Mouse (Mus musculus) forebrain, embryonic 13.5 days (tissue): ENCODE data around the gene Kifc3. TPM values are rescaled to one million over a fixed set of nuclear protein-coding genes. Genes with fewer than 3 reads are reported as not detected.

Experiments used
- ATAC-seq: fragments of 200-750 bp; cut with Nextera tagmentation; 2 replicates; pipeline ENCODE4 v1.8.0; 2017
- H3K27ac ChIP-seq: fragments of 300-500 bp; sonication (generic); 2 replicates; pipeline ENCODE4 v1.5.1; 2015; ENCODE audit warnings: inconsistent platforms, mild to moderate bottlenecking, moderate library complexity
- H3K27me3 ChIP-seq: fragments of 300-500 bp; sonication (generic); 2 replicates; pipeline ENCODE4 v1.6.1; 2015; ENCODE audit warnings: mild to moderate bottlenecking, inconsistent platforms
- H3K36me3 ChIP-seq: fragments of 300-500 bp; sonication (generic); 2 replicates; pipeline ENCODE4 v1.6.1; 2015; ENCODE audit warnings: mild to moderate bottlenecking, inconsistent platforms; ENCODE audit not compliant: poor library complexity, severe bottlenecking
- H3K4me1 ChIP-seq: fragments of 300-500 bp; sonication (generic); 2 replicates; pipeline ENCODE4 v1.6.1; 2015; ENCODE audit warnings: inconsistent platforms
- H3K4me2 ChIP-seq: fragments of 300-500 bp; sonication (generic); 2 replicates; pipeline ENCODE4 v1.6.1; 2015; ENCODE audit warnings: inconsistent platforms, mild to moderate bottlenecking, moderate library complexity
- H3K4me3 ChIP-seq: fragments of 300-500 bp; sonication (generic); 2 replicates; pipeline ENCODE4 v1.5.1; 2015; ENCODE audit warnings: mild to moderate bottlenecking, inconsistent platforms
- H3K9ac ChIP-seq: fragments of 300-500 bp; sonication (generic); 2 replicates; pipeline ENCODE4 v1.6.1; 2015; ENCODE audit warnings: mild to moderate bottlenecking, inconsistent platforms
- H3K9me3 ChIP-seq: fragments of 300-500 bp; sonication (generic); replicated peaks from 2 replicates; pipeline ENCODE4 v1.6.1; 2016; ENCODE audit warnings: inconsistent platforms
- WGBS: fragments of 180-500 bp; shearing (Covaris S2); methylation state at CpG from one replicate; pipeline ENCODE4 v1.1.7; 2015; 5-methylcytosine and 5-hydroxymethylcytosine counted together
- polyA plus RNA-seq: library from polyadenylated mRNA; unstranded; fragments of >200 nt; fragmentation: Nextera tagmentation; extraction: Ambion mirVana; gene quantifications from 2 replicates; pipeline ENCODE4 v1.2.1, GENCODE M21; 2015

Gene Kifc3
- polyA plus RNA-seq, 1 experiment from 2014 or later: 8.2 TPM

DNA sequence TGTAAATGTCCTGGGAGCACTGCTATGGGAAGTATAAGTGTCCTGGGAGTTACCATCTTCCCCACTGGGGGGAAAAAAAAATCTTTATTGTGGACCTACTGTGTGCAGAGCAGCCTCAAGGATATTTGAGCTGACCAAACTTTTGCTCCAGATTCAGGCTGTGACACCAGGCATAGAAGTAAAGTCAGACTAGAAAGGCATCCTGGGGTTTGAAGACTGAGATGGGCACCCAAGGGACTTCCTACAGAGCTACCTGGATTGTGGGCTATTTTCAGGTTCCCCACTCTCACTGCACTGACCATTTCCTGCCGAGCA lies 63.6 kb downstream of the Kifc3 start:
- Histone ChIP-seq H3K36me3 (no peaks in the 10 kb centered on the region), H3K4me2 (no peak overlapping the region), H3K4me1 (peaks cover 44% of the 10 kb centered on the region), H3K9me3 (no peaks in the 10 kb centered on the region), H3K4me3 (no peak overlapping the region), H3K9ac (no peak overlapping the region), H3K27me3 (peaks cover 49% of the 10 kb centered on the region), H3K27ac (no peak overlapping the region)
- 74% methylated on average over 1 of the region's 1 CpGs for WGBS
- no peak for ATAC-seq

DNA sequence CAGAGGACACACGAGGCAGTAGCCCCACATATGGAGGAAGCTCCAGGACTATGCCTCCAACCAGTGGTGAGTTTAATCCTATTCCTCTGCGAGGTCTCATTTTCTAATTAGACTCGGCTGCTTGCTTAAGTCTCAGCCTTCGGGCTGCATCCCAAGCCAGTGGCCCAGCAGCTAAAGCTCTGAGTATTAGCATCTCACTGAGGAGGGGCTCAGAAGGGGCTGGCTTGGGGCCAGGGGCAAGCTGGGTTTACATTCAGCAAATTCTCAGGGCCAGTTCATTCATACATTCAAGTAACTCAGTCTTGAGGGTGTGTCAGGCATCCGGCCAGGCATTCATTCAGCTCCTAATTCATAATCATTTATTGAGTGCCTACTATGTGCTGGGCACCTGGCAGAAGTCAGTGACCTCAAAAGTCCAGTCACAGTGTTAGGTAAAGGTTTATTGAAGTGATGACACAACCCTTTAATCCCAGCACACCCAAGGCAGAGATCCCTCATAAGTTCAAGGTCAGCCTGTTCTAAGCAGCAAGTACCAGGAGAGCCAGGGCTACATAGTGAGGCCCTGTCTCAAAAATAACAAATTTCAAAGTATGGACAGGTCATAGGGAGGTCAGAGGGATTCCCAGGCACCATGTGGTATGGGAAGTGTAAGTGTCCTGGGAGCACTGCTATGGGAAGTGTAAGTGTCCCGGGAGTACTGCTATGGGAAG lies 64.1 kb downstream of the Kifc3 start:
- peak; percentile 24; the same call in 1 of the 2 replicates for ATAC-seq
- H3K27ac ChIP-seq: no peak overlapping the region
- peak overlapping the region; percentile 61 for H3K4me2 ChIP-seq
- no peaks in the 10 kb centered on the region for H3K9me3 ChIP-seq
- H3K36me3 ChIP-seq: no peaks in the 10 kb centered on the region
- peak overlapping the region; percentile 24 for H3K4me3 ChIP-seq
- 18% methylated on average over 6 of the region's 6 CpGs for WGBS
- peaks cover 39% of the 10 kb centered on the region for H3K4me1 ChIP-seq
- H3K27me3 ChIP-seq: peaks cover 49% of the 10 kb centered on the region
- H3K9ac ChIP-seq: peak overlapping the region; percentile 50; the same call in 1 of the 2 replicates

GRCm38 (mm10) chr8:95137641-95138098 lies 64.9 kb downstream of the Kifc3 start:
- peak; percentile 25 for ATAC-seq
- H3K9me3 ChIP-seq: no peaks in the 10 kb centered on the region
- WGBS: 1% methylated on average over 28 of the region's 28 CpGs
- peak overlapping the region; percentile 61 for H3K4me2 ChIP-seq
- H3K4me1 ChIP-seq: peaks cover 30% of the 10 kb centered on the region
- no peak overlapping the region for H3K27ac ChIP-seq
- peak overlapping the region; percentile 50 for H3K9ac ChIP-seq
- H3K27me3 ChIP-seq: peaks cover 49% of the 10 kb centered on the region
- no peaks in the 10 kb centered on the region for H3K36me3 ChIP-seq
- H3K4me3 ChIP-seq: peak overlapping the region; percentile 24

- no peaks in the 10 kb centered on the region for H3K36me3 ChIP-seq
- peak overlapping the region; percentile 24 for H3K4me3 ChIP-seq
- no peak for ATAC-seq
- peaks cover 49% of the 10 kb centered on the region for H3K27me3 ChIP-seq
- H3K9me3 ChIP-seq: no peaks in the 10 kb centered on the region
- H3K27ac ChIP-seq: no peak overlapping the region
- 14% methylated on average over 12 of the region's 12 CpGs for WGBS
- H3K9ac ChIP-seq: peak overlapping the region; percentile 50; the same call in 1 of the 2 replicates
- H3K4me2 ChIP-seq: peak overlapping the region; percentile 61
- peaks cover 27% of the 10 kb centered on the region for H3K4me1 ChIP-seq
Observed at GRCm38 (mm10) chr8:95137201-95137600, 65.4 kb downstream of the Kifc3 start.

- no peaks in the 10 kb centered on the region for H3K9me3 ChIP-seq
- no peak for ATAC-seq
- H3K4me2 ChIP-seq: no peak overlapping the region
- no peaks in the 10 kb centered on the region for H3K36me3 ChIP-seq
- H3K9ac ChIP-seq: no peak overlapping the region
- WGBS: 74% methylated on average over 3 of the region's 3 CpGs
- peaks cover 49% of the 10 kb centered on the region for H3K27me3 ChIP-seq
- H3K27ac ChIP-seq: no peak overlapping the region
- no peak overlapping the region for H3K4me3 ChIP-seq
- peaks cover 18% of the 10 kb centered on the region for H3K4me1 ChIP-seq
Observed at GRCm38 (mm10) chr8:95136218-95136617, 66.4 kb downstream of the Kifc3 start.

DNA sequence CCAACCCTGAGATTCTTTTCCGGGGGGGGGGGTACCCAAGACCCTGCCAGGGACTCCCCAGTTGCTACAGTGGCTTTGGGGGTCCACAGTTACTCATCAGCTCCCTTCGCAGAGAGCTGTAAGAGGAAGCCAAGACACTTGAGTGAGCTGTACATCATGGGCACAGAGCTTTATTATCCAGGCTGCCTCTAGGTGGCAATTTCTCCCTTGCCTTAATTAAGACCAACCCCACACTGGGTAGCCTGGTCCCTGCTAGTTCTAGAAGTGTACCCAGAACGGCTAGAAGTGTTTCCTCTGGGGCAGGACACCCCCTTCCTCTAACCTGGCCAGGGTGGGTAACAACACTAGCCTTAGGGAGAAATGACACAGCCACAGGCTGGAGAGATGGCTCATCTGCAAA lies 67.4 kb downstream of the Kifc3 start:
- no peak for ATAC-seq
- Histone ChIP-seq H3K27ac (no peak overlapping the region), H3K36me3 (no peaks in the 10 kb centered on the region), H3K4me1 (peaks cover 14% of the 10 kb centered on the region), H3K4me2 (no peak overlapping the region), H3K4me3 (no peak overlapping the region), H3K9me3 (no peaks in the 10 kb centered on the region), H3K27me3 (peaks cover 40% of the 10 kb centered on the region), H3K9ac (no peak overlapping the region)
- 50% methylated on average over 3 of the region's 3 CpGs for WGBS

DNA sequence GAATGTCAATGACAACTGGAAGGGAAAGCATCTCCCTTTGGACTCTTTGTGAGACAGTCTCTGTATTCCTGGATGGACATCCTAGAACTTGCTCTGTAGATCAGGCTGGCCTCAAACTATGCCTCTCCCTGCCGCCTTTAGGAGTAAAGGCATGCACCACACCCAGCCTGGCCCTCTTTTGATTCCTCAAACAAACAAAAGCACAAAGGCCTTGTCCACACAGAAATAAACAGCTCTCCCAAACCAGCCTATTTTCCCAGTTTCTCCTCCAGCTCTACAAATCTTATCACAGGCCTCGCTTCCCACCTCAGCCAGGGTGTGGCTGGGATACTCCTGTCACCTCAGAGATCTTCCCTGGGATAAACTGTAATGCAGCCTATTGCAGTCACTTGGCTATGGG lies 68.4 kb downstream of the Kifc3 start:
- H3K36me3 ChIP-seq: no peaks in the 10 kb centered on the region
- H3K9me3 ChIP-seq: no peaks in the 10 kb centered on the region
- H3K27ac ChIP-seq: no peak overlapping the region
- WGBS: 80% methylated on average over 2 of the region's 2 CpGs
- H3K4me2 ChIP-seq: no peak overlapping the region
- no peak for ATAC-seq
- peaks cover 14% of the 10 kb centered on the region for H3K4me1 ChIP-seq
- H3K4me3 ChIP-seq: no peak overlapping the region
- peaks cover 30% of the 10 kb centered on the region for H3K27me3 ChIP-seq
- H3K9ac ChIP-seq: no peak overlapping the region

DNA sequence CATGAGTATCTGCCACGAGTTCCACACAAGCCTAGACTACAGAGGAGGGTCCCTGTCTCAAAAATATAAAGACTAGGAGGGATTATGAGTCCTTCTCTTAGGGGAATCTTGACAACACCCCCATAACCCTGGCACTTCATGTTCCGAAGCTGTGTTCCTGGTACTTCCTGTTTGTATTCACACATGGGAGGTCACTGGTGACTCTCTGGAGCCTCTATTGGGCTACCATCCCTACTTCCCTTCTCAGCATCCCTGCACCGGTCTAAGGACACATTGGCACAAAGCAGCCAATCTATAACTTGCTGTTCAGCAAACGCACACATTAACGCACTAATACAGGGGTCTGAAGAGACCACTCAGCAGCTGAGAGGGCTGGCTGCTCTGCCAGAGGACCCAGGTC lies 70.6 kb downstream of the Kifc3 start:
- Histone ChIP-seq H3K27me3 (peaks cover 10% of the 10 kb centered on the region), H3K4me1 (peaks cover under 1% of the 10 kb centered on the region; the same call in 1 of the 2 replicates), H3K4me2 (no peak overlapping the region), H3K36me3 (no peaks in the 10 kb centered on the region), H3K9me3 (no peaks in the 10 kb centered on the region), H3K4me3 (no peak overlapping the region), H3K9ac (no peak overlapping the region), H3K27ac (no peak overlapping the region)
- ATAC-seq: no peak
- WGBS: 85% methylated on average over 5 of the region's 5 CpGs

DNA sequence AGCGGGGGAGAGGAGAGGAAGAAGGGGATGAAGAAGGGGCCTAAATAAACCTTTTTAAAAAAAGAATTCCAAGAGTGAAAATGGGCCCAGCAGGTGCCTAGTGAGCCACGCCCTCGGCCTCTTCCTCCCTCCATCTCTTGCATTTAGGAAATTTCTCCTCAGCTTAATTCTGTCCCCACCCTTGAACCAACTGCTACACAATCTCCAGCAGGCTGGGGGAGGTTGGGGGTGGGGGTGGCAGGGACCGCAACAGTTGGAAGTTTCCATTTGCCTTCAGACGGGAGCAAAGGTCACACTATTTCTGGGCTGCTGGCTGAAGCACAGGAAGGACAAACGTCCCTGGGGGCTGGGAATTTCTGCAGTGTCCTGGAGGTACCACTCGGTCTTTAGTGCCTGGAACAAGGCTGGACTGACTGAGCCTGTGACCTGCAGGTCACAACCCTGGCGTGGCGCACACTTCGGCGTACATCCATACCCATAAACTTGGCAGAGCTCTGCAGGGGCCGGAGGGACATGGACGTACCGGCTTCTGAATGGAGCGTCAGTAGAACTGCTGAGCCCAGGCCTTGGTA lies 71.6 kb downstream of the Kifc3 start:
- H3K9me3 ChIP-seq: no peaks in the 10 kb centered on the region
- no peak overlapping the region for H3K4me2 ChIP-seq
- no peak for ATAC-seq
- H3K9ac ChIP-seq: no peak overlapping the region
- no peaks in the 10 kb centered on the region for H3K36me3 ChIP-seq
- 70% methylated on average over 15 of the region's 15 CpGs for WGBS
- H3K4me3 ChIP-seq: no peak overlapping the region
- H3K27me3 ChIP-seq: peaks cover under 1% of the 10 kb centered on the region; the same call in 1 of the 2 replicates
- H3K27ac ChIP-seq: no peak overlapping the region
- H3K4me1 ChIP-seq: no peaks in the 10 kb centered on the region

GRCm38 (mm10) chr8:95128750-95129260 lies 73.8 kb downstream of the Kifc3 start:
- Histone ChIP-seq H3K4me3 (no peak overlapping the region), H3K27ac (no peak overlapping the region), H3K9me3 (no peaks in the 10 kb centered on the region), H3K27me3 (no peaks in the 10 kb centered on the region), H3K4me2 (no peak overlapping the region), H3K4me1 (no peaks in the 10 kb centered on the region), H3K36me3 (no peaks in the 10 kb centered on the region), H3K9ac (no peak overlapping the region)
- 90% methylated on average over 11 of the region's 11 CpGs for WGBS
- no peak for ATAC-seq

GRCm38 (mm10) chr8:95127658-95128057 lies 75.0 kb downstream of the Kifc3 start:
- H3K4me3 ChIP-seq: no peak overlapping the region
- no peak overlapping the region for H3K9ac ChIP-seq
- H3K27ac ChIP-seq: no peak overlapping the region
- no peaks in the 10 kb centered on the region for H3K36me3 ChIP-seq
- H3K9me3 ChIP-seq: no peaks in the 10 kb centered on the region
- H3K4me2 ChIP-seq: no peak overlapping the region
- H3K4me1 ChIP-seq: no peaks in the 10 kb centered on the region
- WGBS: 82% methylated on average over 9 of the region's 9 CpGs
- 0 out of 2 replicates have a peak, but pooled peaks have one; percentile 41 for ATAC-seq
- H3K27me3 ChIP-seq: no peaks in the 10 kb centered on the region

- Histone ChIP-seq H3K36me3 (no peaks in the 10 kb centered on the region), H3K4me2 (no peak overlapping the region), H3K9me3 (no peaks in the 10 kb centered on the region), H3K9ac (no peak overlapping the region), H3K27ac (no peak overlapping the region), H3K4me1 (no peaks in the 10 kb centered on the region), H3K27me3 (no peaks in the 10 kb centered on the region), H3K4me3 (no peak overlapping the region)
- 89% methylated on average over 11 of the region's 11 CpGs for WGBS
- ATAC-seq: no peak
Observed at GRCm38 (mm10) chr8:95126497-95126896, 76.1 kb downstream of the Kifc3 start.
